Mouse (Mus musculus) lung, postnatal 0 days (tissue): ENCODE results near the gene Stk35. TPM values are rescaled to one million over a fixed set of nuclear protein-coding genes. Genes with fewer than 3 reads are reported as not detected.

ENCODE experiments used
- ATAC-seq: fragments of 200-750 bp; cut with Nextera tagmentation; 2 replicates; pipeline ENCODE4 v1.8.0; 2017; ENCODE audit warnings: moderate library complexity
- DNase-seq: peaks from one replicate; pipeline ENCODE4 v3.0.0-alpha.2; 2016; ENCODE audit warnings: low spot score
- H3K27ac ChIP-seq: fragments of 300-500 bp; sonication (generic); 2 replicates; pipeline ENCODE4 v1.5.1; 2014; ENCODE audit warnings: antibody characterized with exemption, mild to moderate bottlenecking, low read length, mixed read lengths
- H3K27me3 ChIP-seq: fragments of 300-500 bp; sonication (generic); replicated peaks from 2 replicates; pipeline ENCODE4 v1.6.1; 2014; ENCODE audit warnings: low read length, mixed read lengths; ENCODE audit not compliant: insufficient read depth
- H3K36me3 ChIP-seq: fragments of 300-500 bp; sonication (generic); 2 replicates; pipeline ENCODE4 v1.6.1; 2014; ENCODE audit warnings: low read length, mixed read lengths; ENCODE audit not compliant: insufficient read depth
- H3K4me1 ChIP-seq: fragments of 300-500 bp; sonication (generic); 2 replicates; pipeline ENCODE4 v1.6.1; 2014; ENCODE audit warnings: antibody characterized with exemption, low read depth, low read length, mixed read lengths; ENCODE audit not compliant: insufficient read depth
- H3K4me2 ChIP-seq: fragments of 300-500 bp; sonication (generic); replicated peaks from 2 replicates; pipeline ENCODE4 v1.6.1; 2014; ENCODE audit warnings: low read depth, mild to moderate bottlenecking, low read length, moderate library complexity, mixed read lengths
- H3K4me3 ChIP-seq: fragments of 300-500 bp; sonication (generic); 2 replicates; pipeline ENCODE4 v1.5.1; 2014; ENCODE audit warnings: low read depth, low read length
- H3K9ac ChIP-seq: fragments of 300-500 bp; sonication (generic); replicated peaks from 2 replicates; pipeline ENCODE4 v1.6.1; 2014; ENCODE audit warnings: low read depth, mild to moderate bottlenecking
- H3K9me3 ChIP-seq: fragments of 300-500 bp; sonication (generic); 2 replicates; pipeline ENCODE4 v1.6.1; 2016; ENCODE audit warnings: low read length, mixed read lengths
- CTCF ChIP-seq: IDR thresholded peaks from 2 replicates; pipeline ENCODE4 v1.5.1; 2016; ENCODE audit warnings: antibody characterized with exemption, mild to moderate bottlenecking
- EP300 ChIP-seq: IDR thresholded peaks from 2 replicates; pipeline ENCODE4 v1.6.1; 2016; ENCODE audit warnings: antibody characterized with exemption, mild to moderate bottlenecking, control low read depth
- WGBS: fragments of 180-500 bp; shearing (Covaris S2); extraction: QIAGEN DNeasy Blood & Tissue Kit; methylation state at CpG from one replicate; pipeline ENCODE4 v1.1.7; 2014; 5-methylcytosine and 5-hydroxymethylcytosine counted together
- polyA plus RNA-seq: library from polyadenylated mRNA; unstranded; fragments of >200 nt; fragmentation: Nextera tagmentation; extraction: Ambion mirVana; gene quantifications from 2 replicates; pipeline ENCODE4 v1.2.1, GENCODE M21; 2015

Stk35 gene
- polyA plus RNA-seq = 5.4 and 5.8 TPM in 2 replicates

DNA sequence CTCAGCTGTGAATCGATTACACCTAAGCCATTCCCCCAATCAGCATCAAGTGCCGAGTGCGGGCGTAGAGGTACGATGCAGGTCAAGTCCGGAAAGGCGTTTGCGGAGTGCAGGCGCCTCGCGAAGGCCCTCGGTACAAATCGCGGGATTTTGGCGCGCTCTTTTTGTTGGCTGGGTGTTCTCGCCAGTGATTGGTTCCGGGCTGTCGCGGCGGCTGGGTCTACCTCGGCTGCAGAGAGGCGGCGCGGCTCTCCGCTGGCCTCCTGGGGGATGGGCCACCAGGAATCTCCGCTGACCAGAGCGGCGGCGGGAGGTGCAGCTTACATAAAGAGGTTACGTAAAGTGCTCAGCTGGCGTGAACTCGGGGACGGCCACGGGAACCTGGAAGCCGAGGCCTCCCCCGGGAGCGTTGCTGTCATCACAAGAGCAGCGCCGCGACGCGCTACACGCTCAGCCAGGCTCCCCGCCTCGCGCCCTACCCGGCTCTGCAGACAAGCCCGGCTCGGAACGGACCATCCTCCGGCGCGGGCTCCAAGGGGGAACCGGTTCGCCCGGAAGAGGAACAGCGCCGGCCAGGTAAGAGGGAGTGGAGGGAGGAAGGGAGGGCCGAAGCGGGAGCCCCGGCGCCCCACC is at the start of gene Stk35:
Gene Stk35, plus strand, starts transcription at position 247 of the 633 bp plus-strand sequence.
- H3K4me1 ChIP-seq = peaks cover 22% of the 10 kb centered on the region; the same call in 1 of the 2 replicates
- under 1% methylated on average over 51 of the region's 63 CpGs for WGBS
- ATAC-seq = peak; percentile 91
- no peaks in the 10 kb centered on the region for H3K9me3 ChIP-seq
- H3K9ac ChIP-seq = peak within 1 kb of the TSS; percentile 91
- TF ChIP-seq EP300 = no peak
- peak; percentile 49 for TF ChIP-seq CTCF
- H3K27me3 ChIP-seq = no peaks in the 10 kb centered on the region
- H3K4me3 ChIP-seq = peak within 1 kb of the TSS; percentile 95
- H3K36me3 ChIP-seq = peaks cover 3% of the 10 kb centered on the region; the same call in 1 of the 2 replicates
- peak; percentile 94 for DNase-seq
- H3K4me2 ChIP-seq = peak within 1 kb of the TSS; percentile 85
- peak within 1 kb of the TSS; percentile 98 for H3K27ac ChIP-seq

DNA sequence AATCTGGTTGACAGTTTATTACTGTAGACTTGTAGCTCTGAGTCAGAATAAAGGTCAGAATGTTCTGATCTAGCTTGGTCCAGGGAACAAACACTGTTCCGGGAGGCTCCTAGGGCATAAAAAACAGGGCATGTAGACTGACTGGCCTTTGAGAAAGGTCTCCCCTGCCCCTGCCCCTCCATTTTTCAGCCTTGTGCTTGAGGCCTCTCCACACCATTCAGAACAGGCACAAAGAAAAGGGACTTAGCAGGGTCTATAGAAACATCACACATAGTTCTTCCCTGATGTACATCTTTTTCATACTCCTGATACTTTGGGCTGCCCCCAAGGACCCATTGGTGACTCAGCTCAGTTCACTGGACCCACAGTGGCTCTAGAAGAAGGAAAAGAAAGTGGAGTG is 18.3 kb upstream of the Stk35 start:
- Histone ChIP-seq H3K4me1 (no peaks in the 10 kb centered on the region), H3K9ac (no peak overlapping the region), H3K4me3 (no peak overlapping the region), H3K27ac (no peak overlapping the region), H3K4me2 (no peak overlapping the region), H3K27me3 (no peaks in the 10 kb centered on the region), H3K9me3 (no peaks in the 10 kb centered on the region), H3K36me3 (no peaks in the 10 kb centered on the region)
- TF ChIP-seq CTCF (no peak), EP300 (no peak)
- DNase-seq (no peak), ATAC-seq (no peak)
- 68% methylated on average over 1 of the region's 1 CpGs for WGBS

DNA sequence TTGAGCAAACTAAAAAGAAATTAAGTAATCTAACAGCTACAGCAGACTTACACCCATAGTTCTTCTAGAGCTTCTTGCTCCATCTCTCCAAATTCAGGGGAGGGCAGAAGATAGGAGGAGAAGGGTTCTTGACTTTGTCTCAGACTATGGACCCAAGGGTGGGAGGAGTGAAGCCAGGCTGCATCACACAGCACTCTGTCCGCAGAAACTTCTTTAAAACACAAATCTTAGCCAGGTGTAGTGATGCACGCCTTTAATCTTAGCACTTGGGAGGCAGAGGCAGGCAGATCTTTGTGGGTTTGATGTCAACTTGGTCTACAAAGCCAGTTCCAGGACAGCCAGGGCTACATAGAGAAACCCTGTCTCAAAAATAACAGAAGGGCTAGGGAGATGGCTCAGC is 3.8 kb upstream of the Stk35 start:
- Histone ChIP-seq H3K27ac (no peak overlapping the region), H3K9ac (no peak overlapping the region), H3K27me3 (no peaks in the 10 kb centered on the region), H3K4me3 (no peak overlapping the region), H3K4me1 (peaks cover 5% of the 10 kb centered on the region; the same call in 1 of the 2 replicates), H3K9me3 (no peaks in the 10 kb centered on the region), H3K36me3 (no peaks in the 10 kb centered on the region), H3K4me2 (no peak overlapping the region)
- no peak for ATAC-seq
- no peak for DNase-seq
- 90% methylated on average over 2 of the region's 2 CpGs for WGBS
- no peak for TF ChIP-seq CTCF
- TF ChIP-seq EP300 = no peak

DNA sequence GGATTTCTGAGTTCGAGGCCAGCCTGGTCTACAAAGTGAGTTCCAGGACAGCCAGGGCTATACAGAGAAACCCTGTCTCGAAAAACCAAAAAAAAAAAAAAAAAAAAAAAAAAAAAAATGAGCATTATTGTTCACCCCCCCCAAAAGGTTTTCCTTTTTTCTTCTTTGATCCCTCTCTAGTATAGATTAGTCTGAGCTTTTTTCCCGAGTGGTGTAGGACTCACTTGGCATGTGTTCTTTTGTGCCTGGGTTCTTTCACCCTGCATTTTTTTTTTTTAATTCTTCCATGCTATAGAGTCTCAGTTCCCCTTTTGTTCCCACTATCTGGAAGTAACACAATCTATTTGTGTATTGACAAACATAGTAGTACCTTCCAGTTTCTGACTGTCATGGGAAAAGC is 2.6 kb upstream of the Stk35 start:
- Histone ChIP-seq H3K36me3 (no peaks in the 10 kb centered on the region), H3K4me2 (no peak overlapping the region), H3K27ac (no peak overlapping the region), H3K9me3 (no peaks in the 10 kb centered on the region), H3K4me3 (no peak overlapping the region), H3K4me1 (peaks cover 15% of the 10 kb centered on the region; the same call in 1 of the 2 replicates), H3K27me3 (no peaks in the 10 kb centered on the region), H3K9ac (no peak overlapping the region)
- DNase-seq (no peak), ATAC-seq (no peak)
- WGBS = 79% methylated on average over 1 of the region's 3 CpGs
- TF ChIP-seq EP300 (no peak), CTCF (no peak)

DNA sequence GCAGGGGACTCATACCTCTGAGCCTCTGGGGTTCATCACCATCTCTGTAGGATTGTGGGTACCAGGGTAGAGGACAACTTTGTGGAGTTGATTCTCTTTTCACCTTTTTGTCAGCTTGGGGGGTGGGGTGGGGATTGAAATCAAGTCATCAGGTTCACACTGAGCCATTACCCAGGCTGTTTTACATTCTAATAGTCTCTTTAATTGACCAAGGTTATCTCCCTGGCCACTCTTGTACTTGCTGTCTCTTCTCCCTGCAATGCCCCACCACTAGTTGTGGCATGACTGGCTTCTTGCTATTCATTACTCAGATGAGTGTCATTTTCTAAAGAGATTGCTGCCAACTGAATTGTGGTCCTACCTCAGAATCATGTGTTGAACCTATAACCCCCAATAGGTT is 1.9 kb upstream of the Stk35 start:
- H3K9me3 ChIP-seq = no peaks in the 10 kb centered on the region
- H3K4me1 ChIP-seq = peaks cover 21% of the 10 kb centered on the region; the same call in 1 of the 2 replicates
- no peak for DNase-seq
- H3K4me3 ChIP-seq = no peak overlapping the region
- H3K36me3 ChIP-seq = 0 out of 2 replicates have a peak, but pooled peaks cover 3% of the 10 kb centered on the region
- H3K27ac ChIP-seq = no peak overlapping the region
- H3K27me3 ChIP-seq = no peaks in the 10 kb centered on the region
- ATAC-seq = no peak
- no peak overlapping the region for H3K9ac ChIP-seq
- no peak for TF ChIP-seq CTCF
- no peak overlapping the region for H3K4me2 ChIP-seq

DNA sequence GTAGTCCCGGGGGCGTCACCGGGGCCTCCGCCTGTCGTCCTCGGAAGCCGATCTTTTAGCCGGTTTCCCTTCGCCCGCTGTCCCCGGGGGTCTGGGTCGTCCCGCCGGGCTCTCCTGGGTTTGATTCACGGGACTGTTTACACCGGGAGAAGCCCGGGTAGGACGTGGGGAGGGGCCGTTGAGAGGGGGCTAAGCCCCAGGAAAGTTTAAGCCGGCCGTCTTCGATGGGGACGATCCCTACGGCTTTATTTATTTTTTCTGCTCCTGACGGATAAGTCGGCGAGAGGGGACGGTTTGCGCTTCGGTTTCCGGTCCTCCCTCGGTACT is 550 bp downstream of the Stk35 start:
- ATAC-seq = no peak
- peaks cover 3% of the 10 kb centered on the region; the same call in 1 of the 2 replicates for H3K36me3 ChIP-seq
- 1% methylated on average over 30 of the region's 32 CpGs for WGBS
- peak overlapping the region; percentile 91 for H3K9ac ChIP-seq
- peak overlapping the region; percentile 98 for H3K27ac ChIP-seq
- DNase-seq = no peak
- H3K4me2 ChIP-seq = peak overlapping the region; percentile 85
- peaks cover 22% of the 10 kb centered on the region; the same call in 1 of the 2 replicates for H3K4me1 ChIP-seq
- TF ChIP-seq EP300 (no peak), CTCF (no peak)
- peak overlapping the region; percentile 95 for H3K4me3 ChIP-seq
- H3K9me3 ChIP-seq = no peaks in the 10 kb centered on the region
- H3K27me3 ChIP-seq = no peaks in the 10 kb centered on the region
